Mouse (Mus musculus): ENCODE data around the gene Pcsk4.

DNA sequence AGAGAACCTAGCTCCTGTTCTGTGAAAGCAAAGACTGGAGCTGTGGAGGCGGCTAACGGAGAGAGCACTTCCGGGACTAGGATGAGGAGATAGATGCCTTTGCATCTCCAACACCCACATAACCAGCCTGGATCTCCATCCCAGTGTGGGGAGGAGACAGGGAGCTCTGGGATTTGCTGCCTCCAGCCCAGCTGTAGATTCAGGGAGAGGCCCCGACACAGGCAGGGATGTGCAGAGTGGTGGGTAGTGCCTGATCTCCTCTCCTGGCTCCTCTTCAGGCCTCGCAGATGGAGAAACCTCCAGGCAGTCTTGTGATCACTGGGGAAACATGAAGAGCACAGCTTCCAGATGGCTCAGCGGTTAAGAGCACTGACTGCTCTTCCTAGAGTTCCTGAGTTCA lies 43.4 kb upstream of the Pcsk4 start:
- TF ChIP-seq CTCF (IDR thresholded peaks at IDR 0.05; ENCODE audit: low read depth) = no peak
- no peak for TF ChIP-seq EP300 (optimal IDR thresholded peaks at IDR 0.05)
